Mouse (Mus musculus) forebrain, embryonic 14.5 days (tissue): ENCODE data around the gene Cpm. TPM values are rescaled to one million over a fixed set of nuclear protein-coding genes. Genes with fewer than 3 reads are reported as not detected.
"Not testable (repeated sequence)": the region's sequence is repeated elsewhere in the genome, so short reads cannot be mapped to it uniquely, and the experiment has no call there.

Experiments
- ATAC-seq: fragments of 200-750 bp; cut with Nextera tagmentation; 2 replicates; pipeline ENCODE4 v1.8.0; 2017; ENCODE audit warnings: mild to moderate bottlenecking, moderate library complexity
- DNase-seq: peaks from one replicate; pipeline ENCODE4 v3.0.0-alpha.2; 2015; ENCODE audit warnings: low spot score
- H3K27ac ChIP-seq: fragments of 300-500 bp; sonication (generic); 2 replicates; pipeline ENCODE4 v1.5.1; 2014; ENCODE audit warnings: low read depth, mild to moderate bottlenecking, control low read depth, low read length, moderate library complexity
- H3K27me3 ChIP-seq: fragments of 300-500 bp; sonication (generic); replicated peaks from 2 replicates; pipeline ENCODE4 v1.6.1; 2014; ENCODE audit warnings: low read length, control low read depth, mixed read lengths; ENCODE audit not compliant: control insufficient read depth, insufficient read depth
- H3K36me3 ChIP-seq: fragments of 300-500 bp; sonication (generic); 2 replicates; pipeline ENCODE4 v1.6.1; 2014; ENCODE audit warnings: low read length, control low read depth; ENCODE audit not compliant: control insufficient read depth, insufficient read depth
- H3K4me1 ChIP-seq: fragments of 300-500 bp; sonication (generic); 2 replicates; pipeline ENCODE4 v1.6.1; 2014; ENCODE audit warnings: antibody characterized with exemption, low read length, control low read depth; ENCODE audit not compliant: control insufficient read depth, insufficient read depth
- H3K4me2 ChIP-seq: fragments of 300-500 bp; sonication (generic); 2 replicates; pipeline ENCODE4 v1.6.1; 2014; ENCODE audit warnings: mild to moderate bottlenecking, control low read depth, low read length
- H3K4me3 ChIP-seq: fragments of 300-500 bp; sonication (generic); 2 replicates; pipeline ENCODE4 v1.5.1; 2014; ENCODE audit warnings: low read depth, low read length, control low read depth
- H3K9ac ChIP-seq: fragments of 300-500 bp; sonication (generic); 2 replicates; pipeline ENCODE4 v1.6.1; 2014; ENCODE audit warnings: mild to moderate bottlenecking, low read length, control low read depth, moderate library complexity
- H3K9me3 ChIP-seq: fragments of 300-500 bp; sonication (generic); replicated peaks from 2 replicates; pipeline ENCODE4 v1.6.1; 2016; ENCODE audit warnings: low read length, control low read depth, mixed read lengths; ENCODE audit not compliant: control insufficient read depth
- WGBS: fragments of 180-500 bp; shearing (Covaris S2); extraction: QIAGEN DNeasy Blood & Tissue Kit; methylation state at CpG from one replicate; pipeline ENCODE4 v1.1.7; 2014; 5-methylcytosine and 5-hydroxymethylcytosine counted together
- polyA plus RNA-seq: library from polyadenylated mRNA; unstranded; fragments of >200 nt; fragmentation: Nextera tagmentation; extraction: Ambion mirVana; gene quantifications from 2 replicates; pipeline ENCODE4 v1.2.1, GENCODE M21; 2014

Cpm gene
- polyA plus RNA-seq, 1 experiment from 2014 or later, result 6.1 TPM

- Histone ChIP-seq H3K4me1 (no peaks in the 10 kb centered on the region), H3K4me2 (no peak overlapping the region), H3K9ac (no peak overlapping the region), H3K27ac (no peak overlapping the region), H3K27me3 (no peaks in the 10 kb centered on the region), H3K36me3 (no peaks in the 10 kb centered on the region), H3K4me3 (no peak overlapping the region), H3K9me3 (no peaks in the 10 kb centered on the region)
- ATAC-seq (no peak), DNase-seq (no peak)
- 75% methylated on average over 2 of the region's 2 CpGs for WGBS
Measured at GRCm38 (mm10) chr10:117585600-117586299, 43.5 kb upstream of the Cpm start.

- peak; percentile 15 for DNase-seq
- Histone ChIP-seq H3K4me1 (no peaks in the 10 kb centered on the region), H3K27me3 (no peaks in the 10 kb centered on the region), H3K4me3 (no peak overlapping the region), H3K4me2 (no peak overlapping the region), H3K27ac (no peak overlapping the region), H3K9ac (no peak overlapping the region), H3K9me3 (no peaks in the 10 kb centered on the region), H3K36me3 (no peaks in the 10 kb centered on the region)
- ATAC-seq, result no peak
- 51% methylated on average over 11 of the region's 11 CpGs for WGBS
Measured at GRCm38 (mm10) chr10:117586859-117587258, 42.4 kb upstream of the Cpm start.

GRCm38 (mm10) chr10:117587335-117587734, 42.0 kb upstream of the Cpm start:
- Histone ChIP-seq H3K4me2 (no peak overlapping the region), H3K27me3 (no peaks in the 10 kb centered on the region), H3K4me3 (no peak overlapping the region), H3K9ac (no peak overlapping the region), H3K27ac (no peak overlapping the region), H3K36me3 (no peaks in the 10 kb centered on the region), H3K9me3 (no peaks in the 10 kb centered on the region), H3K4me1 (no peaks in the 10 kb centered on the region)
- WGBS, result 86% methylated on average over 10 of the region's 10 CpGs
- no peak for DNase-seq
- no peak for ATAC-seq

GRCm38 (mm10) chr10:117588416-117589143, 40.7 kb upstream of the Cpm start:
- not testable (repeated sequence) for H3K27ac ChIP-seq, H3K4me3 ChIP-seq, H3K27me3 ChIP-seq, H3K9me3 ChIP-seq, H3K36me3 ChIP-seq, DNase-seq, H3K9ac ChIP-seq, H3K4me2 ChIP-seq, ATAC-seq, H3K4me1 ChIP-seq
- WGBS, result 87% methylated on average over 11 of the region's 11 CpGs

GRCm38 (mm10) chr10:117589144-117589940, 40.0 kb upstream of the Cpm start:
- no peak overlapping the region for H3K4me3 ChIP-seq
- no peaks in the 10 kb centered on the region for H3K9me3 ChIP-seq
- H3K36me3 ChIP-seq, result no peaks in the 10 kb centered on the region
- no peak overlapping the region for H3K27ac ChIP-seq
- 86% methylated on average over 8 of the region's 8 CpGs for WGBS
- H3K27me3 ChIP-seq, result no peaks in the 10 kb centered on the region
- no peaks in the 10 kb centered on the region for H3K4me1 ChIP-seq
- DNase-seq, result no peak
- no peak overlapping the region for H3K4me2 ChIP-seq
- no peak overlapping the region for H3K9ac ChIP-seq
- no peak for ATAC-seq

- Histone ChIP-seq H3K4me3 (no peak overlapping the region), H3K27ac (no peak overlapping the region), H3K4me2 (no peak overlapping the region), H3K9me3 (no peaks in the 10 kb centered on the region), H3K9ac (no peak overlapping the region), H3K36me3 (no peaks in the 10 kb centered on the region), H3K27me3 (no peaks in the 10 kb centered on the region), H3K4me1 (no peaks in the 10 kb centered on the region)
- 86% methylated on average over 13 of the region's 13 CpGs for WGBS
- ATAC-seq (no peak), DNase-seq (no peak)
Measured at GRCm38 (mm10) chr10:117590331-117591301, 38.7 kb upstream of the Cpm start.

GRCm38 (mm10) chr10:117591766-117592165, 37.5 kb upstream of the Cpm start:
- WGBS, result 84% methylated on average over 9 of the region's 9 CpGs
- Histone ChIP-seq H3K36me3 (no peaks in the 10 kb centered on the region), H3K4me2 (no peak overlapping the region)

GRCm38 (mm10) chr10:117592306-117593040, 36.8 kb upstream of the Cpm start:
- no peak overlapping the region for H3K27ac ChIP-seq
- H3K4me3 ChIP-seq, result no peak overlapping the region
- H3K36me3 ChIP-seq, result no peaks in the 10 kb centered on the region
- no peak overlapping the region for H3K9ac ChIP-seq
- DNase-seq, result no peak
- WGBS, result 77% methylated on average over 7 of the region's 7 CpGs
- no peaks in the 10 kb centered on the region for H3K4me1 ChIP-seq
- H3K9me3 ChIP-seq, result no peaks in the 10 kb centered on the region
- H3K27me3 ChIP-seq, result no peaks in the 10 kb centered on the region
- no peak overlapping the region for H3K4me2 ChIP-seq
- no peak for ATAC-seq

More at GRCm38 (mm10) chr10:117591766-117592165, 37.5 kb upstream of the Cpm start:
- Histone ChIP-seq H3K9me3 (no peaks in the 10 kb centered on the region), H3K27me3 (no peaks in the 10 kb centered on the region), H3K9ac (no peak overlapping the region), H3K27ac (no peak overlapping the region), H3K4me3 (no peak overlapping the region), H3K4me1 (no peaks in the 10 kb centered on the region)
- no peak for DNase-seq
- no peak for ATAC-seq
